Mouse (Mus musculus) CD4-positive, CD25-positive, alpha-beta regulatory T cell, adult 4 months (primary cell): ENCODE results near the gene Fam71f1. TPM values are rescaled to one million over a fixed set of nuclear protein-coding genes. Genes with fewer than 3 reads are reported as not detected.
"Not testable (repeated sequence)": the region's sequence is repeated elsewhere in the genome, so short reads cannot be mapped to it uniquely, and the experiment has no call there.

Source experiments
- ATAC-seq: one replicate; pipeline ENCODE4 v1.8.0; 2017
- polyA plus RNA-seq, 2 experiments: library from polyadenylated mRNA; unstranded; fragments of 100-300 nt; shearing (Covaris generic); gene quantifications; one replicate each; pipeline ENCODE4 v1.2.1; 2017

Gene Fam71f1
- polyA plus RNA-seq, 2 experiments from 2014 or later = not detected

- ATAC-seq = no peak
Measured at GRCm38 (mm10) chr6:29329514-29329913, 10.6 kb downstream of the Fam71f1 start.

DNA sequence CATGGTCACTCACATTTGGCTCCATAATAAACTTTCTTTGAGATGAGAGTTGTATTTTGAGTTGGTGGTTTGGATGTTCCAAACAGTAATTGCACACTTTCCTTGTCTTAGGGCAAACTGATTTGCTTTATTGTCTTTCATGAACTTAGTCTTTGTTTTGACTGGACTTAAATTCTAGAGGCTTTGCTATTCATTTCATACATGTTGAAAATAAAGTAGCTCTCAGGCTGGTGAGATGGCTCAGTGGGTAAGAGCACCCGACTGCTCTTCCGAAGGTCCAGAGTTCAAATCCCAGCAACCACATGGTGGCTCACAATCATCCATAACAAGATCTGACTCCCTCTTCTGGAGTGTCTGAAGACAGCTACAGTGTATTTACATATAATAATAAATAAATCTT lies 27.6 kb downstream of the Fam71f1 start:
- not testable (repeated sequence) for ATAC-seq

GRCm38 (mm10) chr6:29347189-29347588 lies 28.2 kb downstream of the Fam71f1 start:
- no peak for ATAC-seq

DNA sequence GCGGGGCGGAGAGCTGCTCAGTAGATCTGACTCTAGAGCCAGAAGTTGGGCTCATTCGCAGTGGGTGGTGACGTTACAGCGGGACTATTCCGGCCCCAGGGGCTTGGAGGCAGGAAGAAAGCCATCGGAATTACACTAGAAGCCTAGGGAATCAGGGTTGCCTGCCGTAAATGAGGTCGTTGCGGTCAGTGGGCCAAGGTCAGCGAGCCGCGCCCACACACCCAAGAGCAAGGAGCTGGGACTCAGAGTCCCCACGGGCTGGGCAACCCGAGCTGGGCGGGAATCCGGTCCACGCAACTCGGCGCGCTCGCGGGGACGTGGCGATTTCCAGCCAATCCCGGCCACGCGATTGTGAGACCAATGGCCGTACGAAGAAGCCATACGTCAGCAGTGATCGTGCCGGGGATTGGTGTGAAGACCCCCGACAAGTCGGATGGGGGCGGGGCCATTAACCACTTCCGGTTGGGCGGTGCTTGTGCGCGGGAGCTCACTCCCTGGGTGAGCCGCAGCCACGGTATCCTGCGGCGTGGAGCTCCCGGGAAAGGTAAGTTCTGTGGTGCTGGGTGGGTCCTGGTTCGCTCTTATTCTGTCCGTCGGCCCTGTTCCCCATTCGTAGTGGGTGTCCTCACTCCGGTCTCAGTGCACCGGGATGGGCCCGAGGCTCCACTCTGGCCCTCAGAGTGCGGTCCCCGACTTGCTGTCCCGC lies 28.9 kb downstream of the Fam71f1 start, which contains the start of gene Calu:
Gene Calu (plus strand): TSS at position 405 of the 706 bp plus-strand sequence.
- peak; percentile 93 for ATAC-seq

GRCm38 (mm10) chr6:29348371-29348724 lies 29.4 kb downstream of the Fam71f1 start:
- ATAC-seq = no peak

DNA sequence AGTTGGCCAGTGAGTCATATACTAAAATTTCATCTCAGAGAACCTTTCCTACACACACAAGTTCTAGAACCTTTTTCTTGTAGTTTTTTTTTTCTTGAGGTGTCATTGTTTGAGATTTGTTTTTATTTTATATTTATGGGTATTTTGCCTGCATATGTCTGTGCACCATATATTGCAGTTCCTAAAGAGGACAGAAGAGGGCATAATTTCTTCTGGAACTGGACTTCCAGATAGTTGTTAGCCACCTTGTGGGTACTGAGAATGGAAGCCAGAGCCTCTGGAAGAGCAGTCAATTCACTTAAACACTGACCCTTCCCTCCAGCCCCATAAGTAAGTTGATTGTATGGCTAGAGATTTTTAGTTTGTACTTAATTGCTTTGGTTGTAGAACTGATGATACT lies 32.7 kb downstream of the Fam71f1 start:
- no peak for ATAC-seq

DNA sequence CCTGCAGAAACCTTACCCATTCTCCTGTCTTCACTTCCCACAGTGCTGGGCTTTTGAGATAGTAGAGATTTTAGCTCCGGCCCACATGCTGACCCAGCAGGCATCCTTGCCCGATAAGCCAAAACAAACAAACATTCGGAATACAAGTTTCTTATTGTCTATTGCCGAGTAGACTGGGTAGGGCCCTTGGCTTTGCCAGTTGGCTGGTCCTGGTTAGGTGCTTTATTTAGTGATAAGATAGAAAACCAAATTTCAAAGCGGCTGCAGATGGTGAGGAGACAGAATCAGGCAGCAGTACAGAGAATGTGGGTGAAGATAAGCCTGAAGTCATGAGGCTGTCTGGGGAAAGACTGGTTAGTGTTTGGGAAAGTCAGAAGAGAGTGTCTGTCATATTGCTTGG lies 33.9 kb downstream of the Fam71f1 start:
- ATAC-seq = no peak

DNA sequence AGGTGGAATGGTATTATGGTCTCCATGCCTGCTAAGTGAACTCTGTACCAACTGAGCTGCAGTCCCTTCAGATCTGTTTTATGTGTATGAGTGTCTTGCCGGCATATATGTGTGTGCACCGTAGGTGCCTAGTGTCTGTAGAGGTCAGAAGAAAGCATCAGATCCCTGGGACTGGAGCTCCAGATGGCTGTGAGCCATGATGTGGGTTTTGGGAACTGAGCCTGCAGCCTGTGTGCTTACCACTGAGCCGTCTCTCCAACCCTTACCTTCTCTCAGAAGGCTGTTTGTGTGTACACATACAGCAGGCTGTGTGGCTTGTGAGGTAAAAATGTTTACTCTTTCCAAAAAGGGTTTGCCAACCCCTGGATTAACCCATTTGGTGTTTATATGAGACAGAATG lies 40.4 kb downstream of the Fam71f1 start:
- no peak for ATAC-seq

- ATAC-seq = no peak
Measured at GRCm38 (mm10) chr6:29360211-29360610, 41.3 kb downstream of the Fam71f1 start.

DNA sequence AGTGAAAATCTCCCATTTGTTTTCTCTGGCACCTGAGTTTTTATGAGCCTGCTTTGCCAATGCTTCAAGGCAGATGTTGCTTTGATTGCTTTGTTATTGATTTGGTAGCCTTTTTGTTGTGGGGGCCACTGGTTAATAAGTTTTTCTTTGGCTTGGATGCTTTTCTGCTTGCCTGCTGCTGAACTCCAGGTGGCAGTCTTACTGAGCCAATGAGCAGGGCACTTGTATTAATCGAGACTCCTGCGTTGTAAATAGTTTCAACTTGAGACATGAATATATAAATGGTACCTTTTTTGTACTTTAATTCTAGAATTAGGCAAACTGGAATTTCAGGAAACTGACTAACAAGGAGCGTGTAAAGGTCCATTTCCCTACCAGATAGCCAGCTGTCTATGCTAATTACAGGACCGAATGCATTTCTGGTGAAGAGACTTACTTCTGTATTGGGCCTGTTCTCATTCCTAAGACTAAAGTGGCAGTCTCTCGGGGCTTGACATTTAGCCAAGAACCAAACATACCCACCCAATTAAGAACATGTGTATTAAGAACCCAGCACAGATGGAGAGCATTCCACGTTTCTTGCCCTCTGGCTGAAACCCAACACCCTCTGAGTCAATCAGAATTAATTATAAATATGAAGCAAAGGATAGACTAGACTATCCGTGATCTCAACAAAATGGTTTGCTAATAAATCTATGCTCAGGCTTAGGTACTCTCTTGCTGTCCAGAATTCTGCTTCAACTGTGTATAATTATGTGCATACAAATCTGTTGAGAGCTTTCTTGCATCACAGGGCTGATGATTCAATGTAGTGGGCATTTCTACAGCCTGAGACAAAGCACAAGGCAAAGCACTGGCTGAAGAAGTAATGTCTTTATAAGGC lies 43.5 kb downstream of the Fam71f1 start:
- ATAC-seq = no peak

- no peak for ATAC-seq
Measured at GRCm38 (mm10) chr6:29363129-29363515, 44.2 kb downstream of the Fam71f1 start.

DNA sequence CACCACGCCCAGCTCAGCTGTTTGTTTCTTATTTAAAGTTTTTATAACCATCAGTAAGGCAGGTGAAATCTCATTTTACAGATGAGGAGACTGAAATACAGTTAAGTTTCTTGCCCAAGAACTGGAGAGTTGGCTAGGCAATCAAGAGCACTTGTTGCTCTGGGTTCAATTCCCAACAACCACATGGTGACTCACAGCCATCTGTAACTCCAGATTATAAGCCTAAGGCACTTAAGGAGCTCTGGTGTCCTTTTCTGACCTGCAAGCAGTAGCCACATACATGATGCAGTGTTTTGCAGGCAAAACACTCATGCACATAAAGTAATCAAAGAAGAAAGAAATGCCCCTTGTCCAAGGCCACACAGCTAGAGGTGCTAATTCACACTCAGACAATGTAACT lies 46.3 kb downstream of the Fam71f1 start:
- no peak for ATAC-seq

DNA sequence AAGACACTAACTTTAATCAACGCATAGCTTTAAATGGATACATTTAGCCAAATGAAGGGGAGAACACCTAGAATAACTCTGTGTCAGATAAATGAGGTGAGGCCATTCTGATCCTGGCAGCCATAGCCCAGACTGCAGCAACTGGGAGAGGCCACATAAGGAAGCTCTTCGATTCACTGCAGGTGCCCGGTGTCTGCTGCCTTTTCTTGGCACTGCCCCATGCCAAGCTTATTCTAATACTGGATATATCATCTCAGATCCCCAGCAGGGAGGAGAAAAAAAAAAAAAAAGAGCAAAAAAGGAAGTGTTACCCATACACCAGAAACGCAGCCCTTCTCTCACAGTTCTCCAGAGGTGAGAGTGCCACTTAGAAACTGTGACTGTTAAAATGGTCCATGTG lies 58.4 kb downstream of the Fam71f1 start:
- ATAC-seq = no peak

- no peak for ATAC-seq
Measured at GRCm38 (mm10) chr6:29378678-29379077, 59.7 kb downstream of the Fam71f1 start.

DNA sequence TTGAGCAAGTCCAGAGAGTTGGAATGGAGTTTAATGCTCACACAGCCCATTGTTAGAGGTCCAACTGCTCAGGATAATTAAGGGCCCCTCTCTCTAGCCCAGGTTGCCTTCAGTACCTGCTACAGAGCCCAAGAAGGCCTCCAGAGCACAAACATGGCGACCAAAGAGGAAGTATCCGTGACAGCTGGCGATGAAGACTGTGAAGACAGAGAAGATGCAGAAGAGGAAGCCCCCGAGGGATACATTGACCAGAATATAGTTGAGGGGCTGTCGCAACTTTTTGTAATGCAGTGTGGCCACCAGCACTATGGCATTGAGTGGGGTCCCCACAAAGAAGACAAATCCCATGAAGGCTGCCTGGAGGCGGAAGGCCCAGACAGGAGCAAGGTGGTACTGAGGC lies 61.0 kb downstream of the Fam71f1 start:
- no peak for ATAC-seq

DNA sequence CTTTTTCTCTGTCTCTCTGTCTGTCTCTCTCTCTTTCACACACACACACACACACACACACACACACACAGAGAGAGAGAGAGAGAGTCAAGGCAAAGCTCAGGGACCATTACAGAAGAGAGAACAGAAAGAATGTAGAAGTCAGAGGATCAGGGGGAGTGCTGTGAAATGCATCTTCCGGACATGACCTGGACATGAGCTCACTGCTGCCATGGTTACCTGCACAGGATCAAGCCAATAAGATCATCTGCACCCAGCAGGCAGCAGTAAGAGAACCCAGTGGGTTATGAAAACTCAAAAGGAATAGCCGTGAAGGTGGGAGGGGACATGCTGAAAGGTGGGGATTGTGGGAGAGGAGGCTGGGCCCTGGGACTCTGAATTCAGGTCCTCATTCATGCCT lies 63.5 kb downstream of the Fam71f1 start:
- ATAC-seq = no peak

Other genes with a start within 250 kb of the Fam71f1 start
- 10 to 100 TPM; 60.2 to 62.8 TPM for gene Rbm28, start 154.1 kb upstream of the Fam71f1 start, polyA plus RNA-seq
- gene Prrt4, start 139.6 kb upstream of the Fam71f1 start, polyA plus RNA-seq = under 1 TPM; 0.16 to 0.28 TPM
- gene Impdh1, start 102.8 kb upstream of the Fam71f1 start, polyA plus RNA-seq = 10 to 100 TPM; 18.5 to 22.7 TPM
- gene Hilpda, start 46.7 kb upstream of the Fam71f1 start, polyA plus RNA-seq = 10 to 100 TPM; 32.4 to 37.1 TPM
- under 1 TPM in 1 of 2 experiments, not detected in 1; 0.44 TPM for gene Fam71f2, start 39.5 kb upstream of the Fam71f1 start, polyA plus RNA-seq
- 10 to 100 TPM; 57.9 to 68.6 TPM for gene Calu, start 28.9 kb downstream of the Fam71f1 start, polyA plus RNA-seq
- gene Opn1sw, start 69.3 kb downstream of the Fam71f1 start, polyA plus RNA-seq = under 1 TPM; 0.38 to 0.62 TPM
- gene Ccdc136, start 77.2 kb downstream of the Fam71f1 start, polyA plus RNA-seq = under 1 TPM in 1 of 2 experiments, not detected in 1; 0.51 TPM
- gene Flnc, start 114.1 kb downstream of the Fam71f1 start, polyA plus RNA-seq = not detected
- gene Atp6v1f, start 148.6 kb downstream of the Fam71f1 start, polyA plus RNA-seq = 100 to 1,000 TPM; 325 to 332 TPM
- not detected for gene Atp6v1fnb, start 152.3 kb downstream of the Fam71f1 start, polyA plus RNA-seq
- under 1 TPM in 1 of 2 experiments, not detected in 1; 0.38 TPM for gene Kcp, start 188.8 kb downstream of the Fam71f1 start, polyA plus RNA-seq
- 10 to 100 TPM; 24.8 to 32.7 TPM for gene Irf5, start 207.5 kb downstream of the Fam71f1 start, polyA plus RNA-seq